16 mouse cellular contexts compared by ENCODE assay signal in the genomic region with DNA sequence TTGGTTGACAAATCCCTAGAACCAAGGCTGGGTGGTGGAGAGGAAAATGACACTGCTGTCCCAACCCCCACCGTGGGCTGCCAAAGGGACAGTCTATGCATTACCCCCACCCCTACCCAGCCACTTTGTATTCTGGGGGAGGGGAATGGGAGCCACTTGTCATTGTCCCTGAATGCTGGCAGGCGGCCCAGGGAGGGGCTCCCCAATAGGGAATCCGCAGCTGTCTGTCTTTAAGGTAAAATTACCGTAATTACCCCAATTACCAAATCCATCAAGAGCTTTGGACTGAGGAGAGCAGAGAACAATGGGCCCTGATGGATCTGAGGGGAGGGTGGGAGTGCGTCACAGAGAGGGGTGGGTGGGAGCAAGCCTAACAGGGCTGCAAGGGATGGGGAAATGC. TPM values are rescaled to one million over a fixed set of nuclear protein-coding genes. Genes with fewer than 3 reads are reported as not detected.
DNase-seq lines count a peak whose midpoint lies in the region; ATAC-seq and TF ChIP-seq lines count a peak whose summit lies in the region.
"Had no signal": no experiment of that assay in that cellular context is flagged by ENCODE, and none has a peak within 500 bp of the region (broad histone marks: within the 10 kb centered on the region; RNA-seq: fewer than 3 reads in every experiment).

No protein-coding gene starts in this region.

- WGBS in forebrain, embryonic 16.5 days, result 0% methylated on average over 5 of the region's 5 CpGs
- WGBS in neural tube, embryonic 13.5 days, result 0% methylated on average over 5 of the region's 5 CpGs

- DNase-seq in left cerebral cortex, postnatal 14 days (ENCODE audit: low spot score in 2 of 2), result peak; percentile 31 to 40
- DNase-seq in left cerebral cortex, postnatal 10 days (ENCODE audit: extremely low spot score in 1 of 2, low spot score in 2 of 2), result no peak
- DNase-seq in brain, embryonic 14.5 days (ENCODE audit: low read depth), result peak; percentile 96
- DNase-seq in kidney, postnatal 36 days, result no peak
- DNase-seq in c-Kit-positive CD71-positive TER-119-positive erythroid progenitor cells, embryonic 14.5 days (ENCODE audit: low spot score), result no peak

- no peaks in the 10 kb centered on the region for H3K36me3 ChIP-seq in forebrain, embryonic 16.5 days (ENCODE audit: control insufficient read depth, insufficient read depth)
- no peaks in the 10 kb centered on the region for H3K36me3 ChIP-seq in neural tube, embryonic 13.5 days
- H3K36me3 ChIP-seq: limb, embryonic 15.5 days had no signal

- ATAC-seq in forebrain, embryonic 16.5 days, result peak; percentile 84
- ATAC-seq in neural tube, embryonic 13.5 days (ENCODE audit: low read depth), result peak; percentile 62
- no peak for ATAC-seq in granulocyte monocyte progenitor cell, adult 5-6 weeks (replicated peaks; ENCODE audit: poor library complexity, severe bottlenecking)

- no peak overlapping the region for H3K4me3 ChIP-seq in forebrain, embryonic 16.5 days (replicated peaks; ENCODE audit: low read length)
- no peak overlapping the region for H3K4me3 ChIP-seq in neural tube, embryonic 13.5 days

- peak overlapping the region; percentile 86 for H3K27ac ChIP-seq in forebrain, embryonic 16.5 days (ENCODE audit: low read length)
- peak overlapping the region; percentile 73 for H3K27ac ChIP-seq in neural tube, embryonic 13.5 days (replicated peaks)
- H3K27ac ChIP-seq: kidney, postnatal 0 days; limb, embryonic 15.5 days had no signal

- H3K27me3 ChIP-seq in forebrain, embryonic 16.5 days (replicated peaks; ENCODE audit: control insufficient read depth, insufficient read depth, low read length), result peaks cover 2% of the 10 kb centered on the region; the same call in 1 of the 2 replicates
- peaks cover 35% of the 10 kb centered on the region for H3K27me3 ChIP-seq in neural tube, embryonic 13.5 days

- no peak overlapping the region for H3K4me2 ChIP-seq in forebrain, embryonic 16.5 days (ENCODE audit: low read length)
- H3K4me2 ChIP-seq in neural tube, embryonic 13.5 days, result peak overlapping the region; percentile 52; the same call in 1 of the 2 replicates

- TF ChIP-seq CTCF in brain, embryonic 14.5 days (IDR thresholded peaks at IDR 0.05; ENCODE audit: borderline replicate concordance, extremely low read depth, insufficient read depth, insufficient read length), result no peak

- H3K9me3 ChIP-seq in forebrain, embryonic 16.5 days (ENCODE audit: control insufficient read depth, low read length), result no peaks in the 10 kb centered on the region
- H3K9me3 ChIP-seq in neural tube, embryonic 13.5 days, result no peaks in the 10 kb centered on the region
- H3K9me3 ChIP-seq: limb, embryonic 15.5 days had no signal

- no peak for TF ChIP-seq POLR2A in brain, embryonic 14.5 days (IDR thresholded peaks at IDR 0.05; ENCODE audit: borderline replicate concordance, extremely low read depth, insufficient read depth, insufficient read length, poor library complexity, severe bottlenecking)

- peaks cover 47% of the 10 kb centered on the region for H3K4me1 ChIP-seq in forebrain, embryonic 16.5 days (replicated peaks; ENCODE audit: control insufficient read depth, insufficient read depth, low read length)
- H3K4me1 ChIP-seq in neural tube, embryonic 13.5 days (replicated peaks), result peaks cover 48% of the 10 kb centered on the region

- intact Hi-C loops in left cerebral cortex, postnatal 14 days (cut with DNase I), result no loop called here
- intact Hi-C loops in left cerebral cortex, postnatal 10 days (cut with DNase I), result no loop called here

- H3K9ac ChIP-seq in forebrain, embryonic 16.5 days (replicated peaks; ENCODE audit: low read depth, low read length), result no peak overlapping the region
- H3K9ac ChIP-seq in neural tube, embryonic 13.5 days, result no peak overlapping the region
- H3K9ac ChIP-seq: limb, embryonic 15.5 days had no signal

RNA-seq across cellular contexts. Expression of a gene that starts 44.2 kb away (rescaled TPM):
- total RNA-seq in left cerebral cortex, postnatal 14 days (2021), result not detected
- not detected for total RNA-seq in left cerebral cortex, postnatal 10 days (2021)
- polyA plus RNA-seq in brain, embryonic 14.5 days (2012; rRNA removed), result 0.97 and 1.1 TPM in 2 replicates
- polyA plus RNA-seq in forebrain, embryonic 16.5 days (2015; fragmentation: Nextera tagmentation; extraction: Ambion mirVana), result 0.94 TPM in 1 of 2 replicates, not detected in the other
- 0.92 and 1.4 TPM in 2 replicates for polyA plus RNA-seq in neural tube, embryonic 13.5 days (2015; fragmentation: Nextera tagmentation; extraction: Ambion mirVana)
- total RNA-seq in granulocyte monocyte progenitor cell, adult 5-6 weeks (2014; fragmentation: Nextera tagmentation), result not detected in 2 replicates
- total RNA-seq in granulocyte monocyte progenitor cell, adult 5-6 weeks (2017), result 2.9 TPM in 1 of 2 replicates, not detected in the other
- total RNA-seq: adrenal gland, adult 8-10 months; hematopoietic stem cell, adult 5-6 weeks had no signal
- polyA plus RNA-seq: CD4-positive, CD25-positive, alpha-beta regulatory T cell, adult 4 months; lung, embryonic 16.5 days had no signal

RNA-seq across cellular contexts. Expression of a gene that starts 53.8 kb away (rescaled TPM):
- 10 to 100 TPM; 89.6 to 100.0 TPM for total RNA-seq in left cerebral cortex, postnatal 14 days (2021)
- total RNA-seq in left cerebral cortex, postnatal 10 days (2021), result 10 to 100 TPM; 80.8 to 96.0 TPM
- 78.4 and 93.9 TPM in 2 replicates for polyA plus RNA-seq in brain, embryonic 14.5 days (2012; rRNA removed)
- polyA plus RNA-seq in forebrain, embryonic 16.5 days (2015; fragmentation: Nextera tagmentation; extraction: Ambion mirVana), result 5.9 and 7.7 TPM in 2 replicates
- polyA plus RNA-seq in neural tube, embryonic 13.5 days (2015; fragmentation: Nextera tagmentation; extraction: Ambion mirVana), result 6.2 and 7.4 TPM in 2 replicates
- total RNA-seq in granulocyte monocyte progenitor cell, adult 5-6 weeks (2014; fragmentation: Nextera tagmentation), result not detected in 2 replicates
- not detected in 2 replicates for total RNA-seq in granulocyte monocyte progenitor cell, adult 5-6 weeks (2017)
- total RNA-seq: hematopoietic stem cell, adult 5-6 weeks had no signal
- polyA plus RNA-seq: CD4-positive, CD25-positive, alpha-beta regulatory T cell, adult 4 months; kidney, postnatal 0 days; limb, embryonic 15.5 days; lung, embryonic 16.5 days; stomach, embryonic 14.5 days had no signal

RNA-seq across cellular contexts. Expression of a gene that starts 54.3 kb away (rescaled TPM):
- total RNA-seq in left cerebral cortex, postnatal 14 days (2021), result not detected
- not detected for total RNA-seq in left cerebral cortex, postnatal 10 days (2021)
- 0.86 TPM in 1 of 2 replicates, not detected in the other for polyA plus RNA-seq in brain, embryonic 14.5 days (2012; rRNA removed)
- not detected in 2 replicates for polyA plus RNA-seq in forebrain, embryonic 16.5 days (2015; fragmentation: Nextera tagmentation; extraction: Ambion mirVana)
- not detected in 2 replicates for polyA plus RNA-seq in neural tube, embryonic 13.5 days (2015; fragmentation: Nextera tagmentation; extraction: Ambion mirVana)
- total RNA-seq in granulocyte monocyte progenitor cell, adult 5-6 weeks (2014; fragmentation: Nextera tagmentation), result not detected in 2 replicates
- not detected in 2 replicates for total RNA-seq in granulocyte monocyte progenitor cell, adult 5-6 weeks (2017)
- total RNA-seq: hematopoietic stem cell, adult 5-6 weeks had no signal
- polyA plus RNA-seq: CD4-positive, CD25-positive, alpha-beta regulatory T cell, adult 4 months; cortical plate, adult 2 months; kidney, postnatal 0 days; lung, embryonic 16.5 days had no signal

Comparison
In these comparisons a context has a peak if more than half of its experiments do, and no peak if none do; other contexts are left out.
1. DNase-seq: peak in left cerebral cortex, postnatal 14 days (2 of 2) and brain, embryonic 14.5 days (single experiment); none in left cerebral cortex, postnatal 10 days (0 of 2), kidney, postnatal 36 days (0 of 2) and c-Kit-positive CD71-positive TER-119-positive erythroid progenitor cells, embryonic 14.5 days (single experiment).
2. RNA of a gene that starts 53.8 kb away (total RNA-seq): 89.6 to 100.0 TPM in left cerebral cortex, postnatal 14 days and 80.8 to 96.0 TPM in left cerebral cortex, postnatal 10 days; not detected in granulocyte monocyte progenitor cell, adult 5-6 weeks; every median in the first group is over 10 times any median in the second.